Mouse (Mus musculus): ENCODE measurements around the gene Abcb6. TPM values are rescaled to one million over a fixed set of nuclear protein-coding genes. Genes with fewer than 3 reads are reported as not detected.

The Abcb6 gene
- polyA plus RNA-seq, 1 experiment from 2014 or later = 41.1 TPM

GRCm38 (mm10) chr1:75201236-75201635 is 21.0 kb upstream of the Abcb6 start:
- H3K4me2 ChIP-seq = no peak overlapping the region
- H3K27ac ChIP-seq = no peak overlapping the region
- H3K27me3 ChIP-seq = no peaks in the 10 kb centered on the region
- H3K4me3 ChIP-seq (replicated peaks) = no peak overlapping the region
- H3K9me3 ChIP-seq = no peaks in the 10 kb centered on the region
- WGBS = 86% methylated on average over 1 of the region's 1 CpGs
- H3K36me3 ChIP-seq = peaks cover 40% of the 10 kb centered on the region
- no peak for ATAC-seq (ENCODE audit: insufficient number of reproducible peaks, insufficient read depth, low FRiP score, low TSS enrichment, low read depth)
- no peak overlapping the region for H3K9ac ChIP-seq (replicated peaks)
- H3K4me1 ChIP-seq (replicated peaks) = no peaks in the 10 kb centered on the region

- Histone ChIP-seq H3K9ac (replicated peaks) (peak overlapping the region; percentile 83), H3K4me3 (replicated peaks) (peak overlapping the region; percentile 81), H3K4me2 (peak overlapping the region; percentile 92), H3K36me3 (peaks cover 43% of the 10 kb centered on the region), H3K27me3 (no peaks in the 10 kb centered on the region), H3K9me3 (no peaks in the 10 kb centered on the region), H3K27ac (peak overlapping the region; percentile 93), H3K4me1 (replicated peaks) (peaks cover 17% of the 10 kb centered on the region)
- under 1% methylated on average over 19 of the region's 19 CpGs for WGBS
- ATAC-seq (ENCODE audit: insufficient number of reproducible peaks, insufficient read depth, low FRiP score, low TSS enrichment, low read depth) = no peak
These were observed 12.3 kb upstream of the Abcb6 start for GRCm38 (mm10) chr1:75192452-75192851.

GRCm38 (mm10) chr1:75191622-75192402 is 11.6 kb upstream of the Abcb6 start, which contains the start of the genes Ankzf1 and Atg9a:
TSS of gene Ankzf1 (plus strand) at chr1:75192151.
TSS of gene Atg9a (minus strand) at chr1:75192196.
- Histone ChIP-seq H3K9me3 (no peaks in the 10 kb centered on the region), H3K27ac (peak within 1 kb of the TSS; percentile 93), H3K27me3 (no peaks in the 10 kb centered on the region), H3K4me2 (peak within 1 kb of the TSS; percentile 92), H3K36me3 (peaks cover 43% of the 10 kb centered on the region), H3K4me3 (replicated peaks) (peak within 1 kb of the TSS; percentile 81), H3K9ac (replicated peaks) (peak within 1 kb of the TSS; percentile 83), H3K4me1 (replicated peaks) (peaks cover 17% of the 10 kb centered on the region)
- under 1% methylated on average over 56 of the region's 56 CpGs for WGBS
- ATAC-seq (ENCODE audit: insufficient number of reproducible peaks, insufficient read depth, low FRiP score, low TSS enrichment, low read depth) = peak; percentile 98

- peaks cover 43% of the 10 kb centered on the region for H3K36me3 ChIP-seq
- peak overlapping the region; percentile 79 for H3K27ac ChIP-seq
- H3K4me1 ChIP-seq (replicated peaks) = peaks cover 17% of the 10 kb centered on the region
- no peaks in the 10 kb centered on the region for H3K9me3 ChIP-seq
- ATAC-seq (ENCODE audit: insufficient number of reproducible peaks, insufficient read depth, low FRiP score, low TSS enrichment, low read depth) = no peak
- H3K4me2 ChIP-seq = peak overlapping the region; percentile 92
- WGBS = 47% methylated on average over 5 of the region's 5 CpGs
- no peaks in the 10 kb centered on the region for H3K27me3 ChIP-seq
- peak overlapping the region; percentile 83 for H3K9ac ChIP-seq (replicated peaks)
- H3K4me3 ChIP-seq (replicated peaks) = peak overlapping the region; percentile 81
These were observed 11.0 kb upstream of the Abcb6 start for GRCm38 (mm10) chr1:75191258-75191621.

DNA sequence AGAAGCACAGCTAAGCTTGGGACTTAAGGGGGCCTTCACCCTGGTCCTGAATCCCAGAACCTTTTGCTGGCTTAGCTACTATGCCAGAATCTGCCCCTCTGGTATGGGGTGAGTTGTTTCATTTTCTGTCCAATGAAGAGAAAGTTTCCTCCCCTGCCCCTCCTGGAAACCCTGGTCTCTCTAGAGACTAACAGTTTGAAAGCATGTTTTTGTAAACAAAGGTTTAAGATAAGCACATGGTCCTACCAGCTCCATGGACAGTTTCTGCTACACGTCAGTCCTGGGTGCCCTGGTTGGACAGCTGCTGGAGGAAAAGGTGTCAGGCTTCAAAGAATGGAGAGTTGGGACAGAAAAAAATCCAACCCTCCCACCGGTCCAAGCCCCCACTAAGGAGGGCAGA is 10.4 kb upstream of the Abcb6 start:
- Histone ChIP-seq H3K9ac (replicated peaks) (peak overlapping the region; percentile 83), H3K27ac (no peak overlapping the region), H3K27me3 (no peaks in the 10 kb centered on the region), H3K4me3 (replicated peaks) (peak overlapping the region; percentile 81), H3K4me2 (peak overlapping the region; percentile 92), H3K9me3 (no peaks in the 10 kb centered on the region), H3K4me1 (replicated peaks) (peaks cover 17% of the 10 kb centered on the region), H3K36me3 (peaks cover 43% of the 10 kb centered on the region)
- ATAC-seq (ENCODE audit: insufficient number of reproducible peaks, insufficient read depth, low FRiP score, low TSS enrichment, low read depth) = no peak
- 56% methylated on average over 2 of the region's 2 CpGs for WGBS

DNA sequence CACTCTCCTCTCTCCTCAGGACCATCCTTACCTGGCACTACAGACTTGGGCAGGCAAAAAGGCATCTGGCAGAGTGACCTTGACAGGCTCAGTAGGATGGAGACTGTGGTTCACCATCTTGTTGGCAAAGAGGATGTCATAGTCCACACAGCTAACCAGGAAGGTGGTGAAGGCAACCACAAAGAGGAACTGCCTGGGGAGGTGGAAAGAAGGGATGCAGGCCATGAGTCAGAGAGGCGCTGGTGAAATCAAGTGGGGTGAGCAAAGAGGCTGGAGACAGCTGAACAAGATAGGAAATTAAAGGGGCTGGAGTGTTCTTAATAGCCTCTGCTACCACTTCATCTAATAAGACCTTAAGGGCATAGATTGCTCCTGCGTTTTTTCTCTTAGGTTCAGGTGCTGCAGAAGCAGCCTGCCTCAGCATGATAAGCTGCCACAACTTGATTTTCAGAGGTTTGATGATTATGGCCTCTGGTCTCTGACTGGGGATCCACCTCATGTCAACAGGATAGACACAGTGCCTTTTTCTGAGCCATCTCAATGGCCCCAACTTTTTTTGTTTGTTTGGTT is 7.8 kb upstream of the Abcb6 start:
- no peak overlapping the region for H3K27ac ChIP-seq
- no peak overlapping the region for H3K4me3 ChIP-seq (replicated peaks)
- H3K9me3 ChIP-seq = no peaks in the 10 kb centered on the region
- no peak overlapping the region for H3K4me2 ChIP-seq
- peaks cover 10% of the 10 kb centered on the region for H3K4me1 ChIP-seq (replicated peaks)
- ATAC-seq (ENCODE audit: insufficient number of reproducible peaks, insufficient read depth, low FRiP score, low TSS enrichment, low read depth) = no peak
- H3K27me3 ChIP-seq = no peaks in the 10 kb centered on the region
- H3K9ac ChIP-seq (replicated peaks) = no peak overlapping the region
- 83% methylated on average over 2 of the region's 2 CpGs for WGBS
- peaks cover 56% of the 10 kb centered on the region for H3K36me3 ChIP-seq

DNA sequence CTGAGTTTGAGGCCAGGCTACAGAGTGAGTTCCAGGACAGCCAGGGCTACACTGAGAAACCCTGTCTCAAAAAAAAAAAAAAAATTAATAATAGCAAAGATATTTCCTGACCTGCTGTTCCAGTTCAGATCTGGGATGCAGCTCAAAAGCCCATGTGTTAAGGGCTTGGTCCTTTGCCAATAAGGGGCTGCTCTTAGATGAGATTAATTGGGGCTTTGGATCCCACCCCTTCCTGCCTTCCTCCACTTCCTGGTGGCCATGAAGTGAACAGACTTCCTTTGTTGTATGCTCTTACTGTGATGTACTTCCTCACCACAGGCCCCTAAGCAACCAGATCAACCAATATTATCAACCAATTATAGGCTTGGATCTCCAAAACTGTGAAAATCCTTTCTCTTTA is 6.9 kb upstream of the Abcb6 start:
- H3K9me3 ChIP-seq = no peaks in the 10 kb centered on the region

DNA sequence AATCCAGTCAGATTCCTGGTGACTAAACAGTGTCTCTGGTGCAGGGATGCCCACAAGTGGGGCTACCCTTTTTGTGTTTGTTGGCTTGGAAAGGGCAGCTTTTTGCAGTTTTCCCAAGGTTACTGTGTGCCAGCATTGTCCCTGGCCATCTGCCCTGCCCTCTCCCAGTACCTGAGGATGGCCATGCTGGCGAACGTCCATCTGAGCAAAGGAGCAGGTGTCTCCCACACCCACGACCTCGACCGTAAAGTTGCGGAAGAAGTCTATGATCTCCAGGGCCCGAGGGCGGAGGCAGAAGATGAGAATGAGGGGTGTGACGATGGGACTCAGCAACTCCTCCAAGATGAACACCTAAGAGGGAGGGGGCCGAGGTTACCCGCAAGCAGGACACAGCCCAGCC is 5.3 kb upstream of the Abcb6 start:
- Histone ChIP-seq H3K4me3 (replicated peaks) (no peak overlapping the region), H3K27ac (no peak overlapping the region), H3K36me3 (peaks cover 70% of the 10 kb centered on the region), H3K4me1 (replicated peaks) (peaks cover 4% of the 10 kb centered on the region; the same call in 1 of the 2 replicates), H3K27me3 (no peaks in the 10 kb centered on the region), H3K4me2 (no peak overlapping the region), H3K9me3 (no peaks in the 10 kb centered on the region), H3K9ac (replicated peaks) (no peak overlapping the region)
- no peak for ATAC-seq (ENCODE audit: insufficient number of reproducible peaks, insufficient read depth, low FRiP score, low TSS enrichment, low read depth)
- WGBS = 89% methylated on average over 11 of the region's 11 CpGs

More for the DNA sequence above, 6.9 kb upstream of the Abcb6 start:
- no peaks in the 10 kb centered on the region for H3K27me3 ChIP-seq
- no peak overlapping the region for H3K9ac ChIP-seq (replicated peaks)
- no peak for ATAC-seq (ENCODE audit: insufficient number of reproducible peaks, insufficient read depth, low FRiP score, low TSS enrichment, low read depth)
- H3K4me1 ChIP-seq (replicated peaks) = peaks cover 8% of the 10 kb centered on the region
- H3K4me2 ChIP-seq = no peak overlapping the region
- no peak overlapping the region for H3K27ac ChIP-seq
- peaks cover 65% of the 10 kb centered on the region for H3K36me3 ChIP-seq
- H3K4me3 ChIP-seq (replicated peaks) = no peak overlapping the region

DNA sequence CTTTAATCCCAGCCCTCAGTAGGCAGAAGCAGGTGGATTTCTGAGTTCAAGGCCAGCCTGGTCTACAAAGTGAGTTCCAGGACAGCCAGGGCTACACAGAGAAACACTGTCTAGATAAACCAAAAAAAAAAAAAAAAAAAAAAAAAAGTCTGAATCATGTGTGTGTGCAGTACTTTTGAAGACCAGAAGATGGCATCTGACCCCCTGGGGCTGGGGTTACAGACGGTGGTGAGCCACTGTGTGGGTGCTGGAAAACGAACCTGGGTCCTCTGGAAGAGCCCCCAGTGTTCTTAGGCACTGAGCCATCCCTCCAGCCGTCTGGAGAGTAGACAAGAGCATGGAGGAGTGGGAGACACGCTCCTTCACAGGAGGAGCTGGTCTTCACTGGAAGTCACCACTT is 2.0 kb upstream of the Abcb6 start:
- Histone ChIP-seq H3K27ac (no peak overlapping the region), H3K9ac (replicated peaks) (no peak overlapping the region), H3K36me3 (peaks cover 59% of the 10 kb centered on the region), H3K27me3 (no peaks in the 10 kb centered on the region), H3K4me3 (replicated peaks) (no peak overlapping the region), H3K9me3 (no peaks in the 10 kb centered on the region), H3K4me2 (no peak overlapping the region), H3K4me1 (replicated peaks) (peaks cover 22% of the 10 kb centered on the region)
- 83% methylated on average over 4 of the region's 4 CpGs for WGBS
- ATAC-seq (ENCODE audit: insufficient number of reproducible peaks, insufficient read depth, low FRiP score, low TSS enrichment, low read depth) = no peak

DNA sequence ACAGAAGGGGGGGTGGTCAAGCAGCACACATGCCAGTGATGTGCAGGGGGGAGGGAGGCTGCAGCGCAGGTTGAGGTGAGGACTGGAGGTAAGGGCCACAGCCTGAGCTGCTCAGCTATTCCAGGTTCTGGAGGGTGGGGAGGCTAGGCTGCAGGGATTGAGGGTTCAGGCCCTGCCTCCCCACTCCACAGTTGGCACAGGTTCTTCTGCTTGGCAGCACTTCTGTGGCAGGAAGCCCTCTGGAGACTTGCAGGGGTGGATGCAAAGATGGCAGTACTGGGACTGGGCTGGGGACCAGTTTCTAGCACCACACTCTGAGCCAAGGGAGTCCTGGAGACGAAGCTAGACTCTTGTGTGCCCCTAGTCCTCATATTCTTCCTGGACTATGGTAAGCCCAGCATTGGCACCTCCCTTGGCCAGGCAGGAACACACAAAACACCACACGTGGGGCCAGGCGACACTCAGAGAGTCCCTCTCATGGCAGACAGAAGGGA is 1.2 kb upstream of the Abcb6 start:
- no peaks in the 10 kb centered on the region for H3K9me3 ChIP-seq
- no peak for ATAC-seq (ENCODE audit: insufficient number of reproducible peaks, insufficient read depth, low FRiP score, low TSS enrichment, low read depth)
- WGBS = 81% methylated on average over 4 of the region's 4 CpGs
- no peak overlapping the region for H3K9ac ChIP-seq (replicated peaks)
- peaks cover 59% of the 10 kb centered on the region for H3K36me3 ChIP-seq
- H3K27me3 ChIP-seq = no peaks in the 10 kb centered on the region
- H3K4me2 ChIP-seq = no peak overlapping the region
- peaks cover 22% of the 10 kb centered on the region for H3K4me1 ChIP-seq (replicated peaks)
- H3K27ac ChIP-seq = no peak overlapping the region
- no peak overlapping the region for H3K4me3 ChIP-seq (replicated peaks)

DNA sequence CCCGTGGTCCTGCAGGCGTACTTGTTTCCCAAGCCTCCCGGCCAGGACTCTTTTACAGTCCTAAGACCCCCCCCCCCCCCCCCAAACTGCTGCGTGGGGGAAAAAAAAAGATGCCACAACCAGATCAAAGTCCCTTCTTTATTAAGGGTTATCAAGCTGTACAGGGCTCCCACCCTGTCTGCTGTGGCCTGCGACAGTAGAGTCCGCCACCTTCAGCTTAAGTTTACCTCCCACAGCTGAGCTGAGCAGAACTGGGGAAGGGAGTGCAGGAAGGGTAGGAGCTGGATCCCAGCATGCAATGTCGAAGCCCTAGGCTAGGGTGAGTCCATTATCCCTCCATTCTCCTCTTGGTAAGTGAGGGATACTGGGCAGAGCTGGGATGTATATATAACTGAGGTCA is 549 bp upstream of the Abcb6 start:
- no peak overlapping the region; the same call in 1 of the 2 replicates for H3K9ac ChIP-seq (replicated peaks)
- no peak overlapping the region for H3K27ac ChIP-seq
- H3K36me3 ChIP-seq = peaks cover 59% of the 10 kb centered on the region
- WGBS = 34% methylated on average over 7 of the region's 7 CpGs
- peak overlapping the region; percentile 99 for H3K4me2 ChIP-seq
- H3K4me1 ChIP-seq (replicated peaks) = peaks cover 22% of the 10 kb centered on the region
- H3K27me3 ChIP-seq = no peaks in the 10 kb centered on the region
- H3K9me3 ChIP-seq = no peaks in the 10 kb centered on the region
- no peak for ATAC-seq (ENCODE audit: insufficient number of reproducible peaks, insufficient read depth, low FRiP score, low TSS enrichment, low read depth)
- H3K4me3 ChIP-seq (replicated peaks) = peak overlapping the region; percentile 65
